Mouse (Mus musculus): Measurements from ENCODE around the gene Stxbp2. TPM values are rescaled to one million over a fixed set of nuclear protein-coding genes. Genes with fewer than 3 reads are reported as not detected.

Gene Stxbp2
- total RNA-seq, 1 experiment from 2014 or later: 152 TPM

GRCm38 (mm10) chr8:3622119-3622518 is 8.6 kb upstream of the Stxbp2 start:
- ATAC-seq (replicated peaks in 1 of 2; ENCODE audit: insufficient read depth in 1 of 2, low FRiP score in 2 of 2, low TSS enrichment in 1 of 2, low read depth in 1 of 2, poor library complexity in 2 of 2, severe bottlenecking in 2 of 2): no peak

DNA sequence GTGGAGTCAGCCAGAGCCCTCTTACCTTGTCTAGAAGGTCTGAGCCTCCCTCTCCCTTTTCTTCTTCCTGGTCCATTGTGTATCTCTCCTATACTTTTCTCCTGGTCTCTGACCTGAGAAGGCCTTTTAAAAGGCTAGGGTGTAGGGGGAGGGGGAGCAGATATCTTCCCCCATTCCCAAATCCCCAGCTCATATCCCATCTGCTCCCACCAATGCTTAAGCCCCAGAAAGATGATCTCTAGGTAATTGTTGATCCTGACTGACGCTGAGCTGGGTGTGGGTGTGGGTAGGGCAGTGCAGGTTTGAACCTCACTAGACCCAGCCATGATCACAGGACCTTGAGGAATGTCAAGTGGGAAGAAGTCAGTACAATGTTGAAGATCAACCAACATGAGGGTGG is 5.3 kb upstream of the Stxbp2 start, which contains the start of gene Pcp2:
TSS of gene Pcp2 (minus strand) at position 101 of the 400 bp plus-strand sequence.
- ATAC-seq (replicated peaks in 1 of 2; ENCODE audit: insufficient read depth in 1 of 2, low FRiP score in 2 of 2, low TSS enrichment in 1 of 2, low read depth in 1 of 2, poor library complexity in 2 of 2, severe bottlenecking in 2 of 2): no peak

DNA sequence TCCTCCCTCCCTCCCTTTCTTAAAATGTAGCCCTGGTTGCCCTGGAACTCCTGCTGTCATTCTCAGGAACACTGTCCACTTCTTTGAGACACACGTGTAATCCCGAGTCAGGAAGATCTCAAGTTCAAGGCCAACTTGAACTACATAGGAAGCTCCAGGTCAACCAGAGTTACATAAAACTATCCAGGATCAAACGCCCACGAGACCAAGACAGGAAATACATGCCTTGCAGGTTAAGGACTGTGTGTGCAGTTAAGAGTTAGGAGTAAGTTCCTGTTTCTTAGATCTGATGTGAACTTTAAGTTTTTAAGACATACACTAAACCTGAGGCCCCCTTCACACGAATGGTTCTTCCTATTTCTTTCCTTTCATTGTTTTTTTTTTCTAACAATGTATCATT is 3.8 kb upstream of the Stxbp2 start:
- peak in 1 of 2 experiments; percentile 18; a peak in 2 of 4 replicates for ATAC-seq (replicated peaks in 1 of 2; ENCODE audit: insufficient read depth in 1 of 2, low FRiP score in 2 of 2, low TSS enrichment in 1 of 2, low read depth in 1 of 2, poor library complexity in 2 of 2, severe bottlenecking in 2 of 2)

- peak in 1 of 2 experiments; percentile 25; a peak in 1 of 4 replicates for ATAC-seq (replicated peaks in 1 of 2; ENCODE audit: insufficient read depth in 1 of 2, low FRiP score in 2 of 2, low TSS enrichment in 1 of 2, low read depth in 1 of 2, poor library complexity in 2 of 2, severe bottlenecking in 2 of 2)
Observed at GRCm38 (mm10) chr8:3628014-3628413, 2.7 kb upstream of the Stxbp2 start.

DNA sequence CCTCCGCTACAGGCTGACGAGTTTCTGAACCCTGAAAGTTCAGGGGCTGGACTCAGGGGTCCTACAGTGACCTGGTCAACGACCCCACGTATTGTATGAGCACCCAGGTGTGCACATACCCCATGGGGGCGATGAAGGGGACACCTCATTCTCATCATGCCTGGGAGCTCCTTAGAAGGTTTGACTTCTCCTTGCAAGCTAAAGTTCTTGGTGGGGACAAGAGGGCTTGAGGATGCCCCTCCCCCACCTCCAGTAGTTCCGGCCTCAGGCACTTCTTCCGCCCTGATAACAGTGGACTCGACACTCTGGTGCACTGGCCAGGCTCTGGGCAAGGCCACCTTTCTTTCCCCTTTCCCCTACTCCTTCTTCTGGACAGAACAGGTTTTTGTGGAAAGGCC is 722 bp downstream of the Stxbp2 start:
- peak; percentile 30 to 54; a peak in 3 of 4 replicates for ATAC-seq (replicated peaks in 1 of 2; ENCODE audit: insufficient read depth in 1 of 2, low FRiP score in 2 of 2, low TSS enrichment in 1 of 2, low read depth in 1 of 2, poor library complexity in 2 of 2, severe bottlenecking in 2 of 2)

DNA sequence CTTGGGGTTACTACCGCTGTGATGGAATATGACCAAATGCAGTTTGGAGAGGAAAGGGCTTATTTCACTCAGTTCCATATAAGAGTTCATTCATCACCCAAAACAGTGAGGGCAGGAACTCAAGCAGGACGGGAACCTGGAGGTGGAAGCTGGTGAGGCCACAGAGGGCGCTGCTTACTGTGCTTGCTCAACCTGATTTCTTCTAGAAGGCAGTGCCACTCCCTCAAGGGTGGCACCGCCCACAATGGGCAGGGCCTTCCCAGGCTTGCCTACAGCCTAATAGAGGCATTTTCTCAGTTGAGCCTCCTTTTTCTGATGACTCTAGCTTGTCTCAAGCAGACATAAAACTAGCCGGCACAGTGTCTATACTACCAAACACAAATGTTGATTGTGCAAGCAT is 15.0 kb downstream of the Stxbp2 start:
- ATAC-seq (replicated peaks in 1 of 2; ENCODE audit: insufficient read depth in 1 of 2, low FRiP score in 2 of 2, low TSS enrichment in 1 of 2, low read depth in 1 of 2, poor library complexity in 2 of 2, severe bottlenecking in 2 of 2): peak; percentile 91 to 92

DNA sequence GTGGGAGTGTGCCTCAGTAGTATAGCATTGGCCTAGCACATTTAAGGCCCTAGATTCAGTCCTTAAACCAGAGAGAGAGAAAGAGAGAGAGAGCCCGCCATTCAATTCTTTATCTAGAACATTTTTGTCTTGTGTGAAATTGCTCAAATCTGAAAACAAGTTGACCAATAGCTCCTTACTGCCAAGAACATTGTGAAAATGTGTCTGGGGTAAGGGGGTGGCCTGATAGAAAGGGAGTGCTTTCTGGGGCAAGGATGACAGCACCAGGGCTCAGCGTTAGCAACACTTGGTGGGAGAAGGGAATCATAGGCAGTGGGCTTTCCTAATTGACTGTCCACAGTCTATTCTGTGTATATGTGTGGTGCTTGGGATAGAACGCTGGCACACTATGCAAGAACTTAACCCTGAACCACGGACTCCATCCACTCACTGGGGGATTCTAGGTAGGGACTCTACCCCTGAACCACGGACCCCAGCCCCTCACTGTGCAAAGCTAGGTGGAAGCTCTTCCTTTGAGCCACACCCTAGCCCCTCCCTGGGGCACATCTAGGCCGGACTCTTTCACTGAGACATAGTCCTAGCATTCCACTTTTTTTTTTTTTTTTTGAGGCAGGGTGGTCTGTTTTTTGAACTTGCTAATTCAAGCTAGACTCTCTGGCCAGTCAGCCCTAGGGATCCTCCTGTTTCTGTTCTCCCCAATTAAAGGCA is 16.2 kb downstream of the Stxbp2 start:
- ATAC-seq (replicated peaks in 1 of 2; ENCODE audit: insufficient read depth in 1 of 2, low FRiP score in 2 of 2, low TSS enrichment in 1 of 2, low read depth in 1 of 2, poor library complexity in 2 of 2, severe bottlenecking in 2 of 2): no peak; a peak in 1 of 4 replicates

GRCm38 (mm10) chr8:3647561-3647960 is 16.8 kb downstream of the Stxbp2 start:
- no peak for ATAC-seq (replicated peaks in 1 of 2; ENCODE audit: insufficient read depth in 1 of 2, low FRiP score in 2 of 2, low TSS enrichment in 1 of 2, low read depth in 1 of 2, poor library complexity in 2 of 2, severe bottlenecking in 2 of 2)

- ATAC-seq (replicated peaks in 1 of 2; ENCODE audit: insufficient read depth in 1 of 2, low FRiP score in 2 of 2, low TSS enrichment in 1 of 2, low read depth in 1 of 2, poor library complexity in 2 of 2, severe bottlenecking in 2 of 2): peak in 1 of 2 experiments; percentile 26; a peak in 2 of 4 replicates
Observed at GRCm38 (mm10) chr8:3648268-3648667, 17.5 kb downstream of the Stxbp2 start.

DNA sequence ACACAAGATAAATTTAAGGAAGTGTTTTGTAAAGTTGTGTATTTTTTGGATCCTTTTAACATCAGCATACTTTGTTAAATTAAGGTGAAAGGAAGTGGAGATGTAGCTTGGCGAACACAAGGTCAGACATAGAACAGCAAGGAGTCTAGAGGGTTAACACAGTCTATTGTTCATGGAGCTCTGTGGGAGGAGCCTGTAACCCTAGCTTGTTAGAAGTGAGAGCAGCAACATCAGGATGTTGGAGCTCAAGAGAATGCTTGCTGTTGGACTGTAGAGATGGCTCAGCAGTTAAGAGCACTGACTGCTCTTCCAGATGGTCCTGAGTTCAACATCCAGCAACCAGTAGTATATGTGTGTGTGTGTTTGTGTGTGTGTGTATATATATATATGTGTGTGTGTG is 18.2 kb downstream of the Stxbp2 start:
- peak; percentile 20 to 35; a peak in 1 of 4 replicates for ATAC-seq (replicated peaks in 1 of 2; ENCODE audit: insufficient read depth in 1 of 2, low FRiP score in 2 of 2, low TSS enrichment in 1 of 2, low read depth in 1 of 2, poor library complexity in 2 of 2, severe bottlenecking in 2 of 2)

- ATAC-seq (replicated peaks in 1 of 2; ENCODE audit: insufficient read depth in 1 of 2, low FRiP score in 2 of 2, low TSS enrichment in 1 of 2, low read depth in 1 of 2, poor library complexity in 2 of 2, severe bottlenecking in 2 of 2): no peak
Observed at GRCm38 (mm10) chr8:3652845-3653244, 22.1 kb downstream of the Stxbp2 start.

DNA sequence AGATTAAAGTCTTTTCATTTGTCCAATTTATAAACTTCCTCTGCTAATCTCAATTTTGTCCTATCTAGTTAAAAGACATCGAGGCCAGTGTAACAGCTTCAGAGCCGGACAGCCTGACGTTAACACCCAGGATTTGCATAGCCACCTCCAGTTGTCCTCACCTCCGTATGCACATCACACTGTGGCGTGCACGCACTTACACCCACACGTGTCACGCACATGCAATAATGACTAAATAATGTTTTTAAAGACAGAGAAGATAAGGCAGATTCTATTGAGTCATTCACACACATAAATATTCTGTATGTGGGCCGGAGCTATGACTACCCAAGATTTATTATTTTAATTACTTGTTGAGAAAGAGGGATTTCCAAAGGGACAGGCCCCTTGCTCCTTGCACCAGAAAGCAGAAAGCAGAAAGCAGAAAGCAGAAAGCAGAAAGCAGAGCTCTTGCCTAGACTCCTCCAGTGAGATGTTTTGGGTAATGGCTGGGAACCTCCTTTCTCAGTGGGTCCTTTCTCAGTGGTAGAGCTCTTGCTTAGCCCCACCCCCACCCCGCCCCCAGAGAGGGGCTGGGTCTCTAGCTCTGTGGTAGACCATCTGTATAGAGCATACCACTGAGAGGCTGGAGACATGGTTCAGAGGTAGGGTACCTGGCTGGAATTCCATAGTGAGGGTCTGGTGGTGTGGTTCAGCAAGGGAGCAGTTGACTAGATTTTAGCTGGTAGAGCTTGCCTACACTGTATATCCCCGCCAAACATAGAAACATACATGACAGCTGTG is 24.2 kb downstream of the Stxbp2 start:
- ATAC-seq (replicated peaks in 1 of 2; ENCODE audit: insufficient read depth in 1 of 2, low FRiP score in 2 of 2, low TSS enrichment in 1 of 2, low read depth in 1 of 2, poor library complexity in 2 of 2, severe bottlenecking in 2 of 2): no peak

- ATAC-seq (replicated peaks in 1 of 2; ENCODE audit: insufficient read depth in 1 of 2, low FRiP score in 2 of 2, low TSS enrichment in 1 of 2, low read depth in 1 of 2, poor library complexity in 2 of 2, severe bottlenecking in 2 of 2): no peak
Observed at GRCm38 (mm10) chr8:3655526-3655925, 24.8 kb downstream of the Stxbp2 start, which contains the start of gene Retn. Gene Retn (plus strand): TSS chr8:3655770.

GRCm38 (mm10) chr8:3656725-3657381 is 26.1 kb downstream of the Stxbp2 start:
- ATAC-seq (replicated peaks in 1 of 2; ENCODE audit: insufficient read depth in 1 of 2, low FRiP score in 2 of 2, low TSS enrichment in 1 of 2, low read depth in 1 of 2, poor library complexity in 2 of 2, severe bottlenecking in 2 of 2): peak; percentile 20 to 23; a peak in 3 of 4 replicates

GRCm38 (mm10) chr8:3660889-3661288 is 30.1 kb downstream of the Stxbp2 start:
- peak; percentile 42 to 52; a peak in 3 of 4 replicates for ATAC-seq (replicated peaks in 1 of 2; ENCODE audit: insufficient read depth in 1 of 2, low FRiP score in 2 of 2, low TSS enrichment in 1 of 2, low read depth in 1 of 2, poor library complexity in 2 of 2, severe bottlenecking in 2 of 2)

GRCm38 (mm10) chr8:3664405-3664804 is 33.6 kb downstream of the Stxbp2 start:
- ATAC-seq (replicated peaks in 1 of 2; ENCODE audit: insufficient read depth in 1 of 2, low FRiP score in 2 of 2, low TSS enrichment in 1 of 2, low read depth in 1 of 2, poor library complexity in 2 of 2, severe bottlenecking in 2 of 2): peak; percentile 78 to 90

- peak in 1 of 2 experiments; percentile 29; a peak in 1 of 4 replicates for ATAC-seq (replicated peaks in 1 of 2; ENCODE audit: insufficient read depth in 1 of 2, low FRiP score in 2 of 2, low TSS enrichment in 1 of 2, low read depth in 1 of 2, poor library complexity in 2 of 2, severe bottlenecking in 2 of 2)
Observed at GRCm38 (mm10) chr8:3665507-3665906, 34.8 kb downstream of the Stxbp2 start, which contains the start of gene Mcemp1. Gene Mcemp1 (plus strand): TSS chr8:3665754.

DNA sequence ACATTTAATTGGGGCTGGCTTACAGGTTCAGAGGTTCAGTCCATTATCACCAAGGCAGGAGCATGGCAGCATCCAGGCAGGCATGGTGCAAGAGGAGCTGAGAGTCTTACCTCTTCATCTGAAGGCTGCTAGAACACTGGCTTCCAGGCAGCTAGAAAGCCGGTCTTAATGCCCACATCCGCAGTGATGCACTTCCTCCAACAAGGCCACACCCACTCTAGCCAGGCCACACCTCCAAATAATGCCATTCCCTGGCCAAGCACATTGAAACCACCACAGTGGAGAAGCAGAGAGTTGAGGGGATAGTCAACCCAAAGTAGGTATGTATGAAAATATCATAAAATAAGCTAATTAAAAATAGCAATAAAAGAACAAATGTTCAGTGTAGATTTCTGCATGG is 39.6 kb downstream of the Stxbp2 start:
- peak in 1 of 2 experiments; percentile 39; a peak in 1 of 4 replicates for ATAC-seq (replicated peaks in 1 of 2; ENCODE audit: insufficient read depth in 1 of 2, low FRiP score in 2 of 2, low TSS enrichment in 1 of 2, low read depth in 1 of 2, poor library complexity in 2 of 2, severe bottlenecking in 2 of 2)

Data from hematopoietic stem cell, adult 5-6 weeks (primary cell).